Mouse (Mus musculus): Measurements from ENCODE around the gene Bst2. TPM values are rescaled to one million over a fixed set of nuclear protein-coding genes. Genes with fewer than 3 reads are reported as not detected.
A peak's percentile ranks its signal among the peaks of the same experiment; 100 is the strongest.

The Bst2 gene
- polyA plus RNA-seq, 1 experiment from 2014 or later: 23.4 TPM

DNA sequence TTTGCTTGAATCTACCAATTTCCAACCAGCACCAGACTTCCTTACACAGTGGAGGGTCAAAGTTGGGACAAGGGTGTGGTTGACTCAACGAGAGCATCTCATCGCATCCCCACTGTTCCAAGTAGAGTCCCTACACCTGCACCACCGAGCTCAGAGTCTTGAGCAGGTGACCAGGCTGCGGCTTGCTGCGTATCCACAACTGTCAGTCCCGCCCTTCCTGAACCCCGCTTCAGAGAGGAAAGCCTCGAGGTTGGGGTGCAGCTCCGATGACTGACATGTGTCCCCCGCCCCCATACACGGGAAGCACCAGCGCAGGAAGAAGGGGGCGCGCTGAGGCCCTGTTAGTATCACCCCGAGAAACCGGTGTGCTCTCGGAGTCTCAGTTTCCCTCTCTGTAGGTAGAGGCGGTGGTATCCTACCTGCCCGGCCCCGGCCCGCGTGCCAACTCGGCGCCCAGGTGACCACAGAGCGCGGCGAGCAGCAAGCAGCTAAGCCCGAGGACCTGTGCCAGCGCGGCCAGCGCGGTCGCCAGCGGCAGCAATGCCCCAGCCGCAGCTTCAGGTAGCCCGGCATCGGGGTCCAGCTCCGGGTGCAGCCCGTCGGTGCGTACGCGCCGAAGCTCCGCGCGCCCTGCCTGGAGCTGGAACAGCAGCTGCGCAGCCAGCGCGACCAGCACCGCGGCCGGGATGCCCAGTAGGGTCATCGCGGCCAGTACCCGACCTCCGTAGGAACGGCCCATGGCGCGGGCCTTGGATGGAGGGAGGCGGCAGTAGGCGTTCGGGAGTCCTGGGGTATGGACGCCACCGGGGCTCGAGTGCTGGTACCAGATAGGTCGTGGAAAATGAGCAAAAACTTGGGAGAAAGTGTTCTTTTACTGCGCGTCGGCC, 21.1 kb upstream of the Bst2 start, which contains the start of gene Tmem221:
Gene Tmem221, minus strand, starts transcription at position 801 of the 887 bp plus-strand sequence.
- 0 out of 2 replicates have a peak within 1 kb of the TSS, but pooled peaks have one; percentile 41 for H3K9ac ChIP-seq
- H3K4me1 ChIP-seq (replicated peaks): peaks cover 17% of the 10 kb centered on the region
- 4% methylated on average over 69 of the region's 70 CpGs for WGBS
- H3K9me3 ChIP-seq: no peaks in the 10 kb centered on the region
- H3K4me3 ChIP-seq: peak within 1 kb of the TSS; percentile 18
- no peaks in the 10 kb centered on the region for H3K36me3 ChIP-seq
- no peak within 1 kb of the TSS for H3K27ac ChIP-seq (replicated peaks)
- ATAC-seq (ENCODE audit: low read depth): no peak
- H3K4me2 ChIP-seq: peak within 1 kb of the TSS; percentile 47
- peaks cover 93% of the 10 kb centered on the region for H3K27me3 ChIP-seq

DNA sequence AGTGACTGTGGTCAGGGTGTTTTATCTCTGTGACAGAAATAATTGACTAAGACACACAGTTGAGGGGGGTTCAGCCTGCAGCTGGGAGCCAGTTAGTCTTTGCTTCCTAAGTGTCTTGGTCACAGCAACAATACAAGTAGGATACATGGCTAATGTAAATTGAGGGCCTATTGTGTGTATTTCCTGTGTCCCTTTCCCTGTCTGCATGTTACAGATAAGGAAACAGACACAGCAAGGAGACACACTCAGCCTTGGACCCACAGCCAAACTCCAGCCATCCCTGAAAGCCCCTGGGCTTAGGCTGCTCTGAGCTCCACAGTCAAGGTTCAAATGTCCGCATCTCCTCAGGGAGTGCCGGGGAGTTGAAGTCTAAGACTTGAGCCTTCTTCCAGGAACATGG, 17.4 kb upstream of the Bst2 start:
- ATAC-seq (ENCODE audit: low read depth): no peak

DNA sequence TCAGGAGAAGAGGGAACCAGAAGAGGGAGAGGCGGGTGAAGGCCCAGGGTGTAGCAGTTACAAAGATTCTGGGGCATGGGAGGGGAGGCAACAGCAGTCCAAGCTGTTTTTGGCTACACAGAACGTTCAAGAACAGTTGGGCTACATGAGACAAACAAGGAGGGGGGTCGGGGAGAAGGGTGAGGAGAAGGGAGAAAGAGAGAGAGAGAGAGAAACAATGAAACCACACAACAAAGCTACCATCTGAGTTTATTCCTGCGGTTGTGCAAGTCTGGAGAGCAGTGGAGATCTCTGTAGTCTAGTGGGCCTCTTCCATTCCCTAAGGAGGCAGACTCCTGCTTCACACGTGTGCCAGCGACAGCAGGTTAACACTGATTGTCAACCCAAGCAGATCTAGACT, 16.7 kb upstream of the Bst2 start:
- no peaks in the 10 kb centered on the region for H3K9me3 ChIP-seq
- no peak overlapping the region for H3K27ac ChIP-seq (replicated peaks)
- H3K4me1 ChIP-seq (replicated peaks): peaks cover 8% of the 10 kb centered on the region
- no peak overlapping the region for H3K4me3 ChIP-seq
- ATAC-seq (ENCODE audit: low read depth): no peak
- 72% methylated on average over 6 of the region's 6 CpGs for WGBS
- no peak overlapping the region for H3K4me2 ChIP-seq
- peaks cover 51% of the 10 kb centered on the region for H3K27me3 ChIP-seq
- H3K9ac ChIP-seq: no peak overlapping the region
- no peaks in the 10 kb centered on the region for H3K36me3 ChIP-seq

More for the DNA sequence above, 17.4 kb upstream of the Bst2 start:
- no peak overlapping the region for H3K27ac ChIP-seq (replicated peaks)
- H3K4me1 ChIP-seq (replicated peaks): peaks cover 9% of the 10 kb centered on the region
- peaks cover 57% of the 10 kb centered on the region for H3K27me3 ChIP-seq
- no peak overlapping the region for H3K4me3 ChIP-seq
- no peak overlapping the region for H3K9ac ChIP-seq
- H3K9me3 ChIP-seq: no peaks in the 10 kb centered on the region
- H3K36me3 ChIP-seq: no peaks in the 10 kb centered on the region
- WGBS: 94% methylated on average over 2 of the region's 2 CpGs
- no peak overlapping the region for H3K4me2 ChIP-seq

DNA sequence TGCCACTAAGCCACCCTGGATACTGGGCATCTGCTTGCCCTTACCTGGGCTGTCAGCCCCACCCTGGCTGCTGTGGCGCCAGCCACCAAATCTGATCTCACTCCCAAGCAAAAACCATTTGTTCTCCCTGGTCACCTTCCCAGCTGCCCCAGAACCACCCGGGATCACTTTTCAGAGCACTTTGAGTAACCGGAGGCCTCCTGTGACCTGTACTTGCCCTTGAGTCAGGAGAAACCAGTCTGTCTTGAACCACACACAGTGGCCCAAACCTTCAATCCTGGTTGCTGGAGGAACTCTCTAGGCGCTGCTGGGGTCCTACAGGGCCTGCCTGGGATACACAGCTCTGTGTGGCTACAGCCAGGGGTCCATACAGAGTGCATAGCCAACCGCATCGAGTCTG, 15.5 kb upstream of the Bst2 start:
- WGBS: 71% methylated on average over 6 of the region's 6 CpGs
- no peak for ATAC-seq (ENCODE audit: low read depth)
- H3K4me2 ChIP-seq: no peak overlapping the region
- no peak overlapping the region for H3K4me3 ChIP-seq
- peaks cover 10% of the 10 kb centered on the region for H3K36me3 ChIP-seq
- H3K27ac ChIP-seq (replicated peaks): no peak overlapping the region
- H3K27me3 ChIP-seq: peaks cover 38% of the 10 kb centered on the region
- H3K9me3 ChIP-seq: no peaks in the 10 kb centered on the region
- no peaks in the 10 kb centered on the region for H3K4me1 ChIP-seq (replicated peaks)
- no peak overlapping the region for H3K9ac ChIP-seq

DNA sequence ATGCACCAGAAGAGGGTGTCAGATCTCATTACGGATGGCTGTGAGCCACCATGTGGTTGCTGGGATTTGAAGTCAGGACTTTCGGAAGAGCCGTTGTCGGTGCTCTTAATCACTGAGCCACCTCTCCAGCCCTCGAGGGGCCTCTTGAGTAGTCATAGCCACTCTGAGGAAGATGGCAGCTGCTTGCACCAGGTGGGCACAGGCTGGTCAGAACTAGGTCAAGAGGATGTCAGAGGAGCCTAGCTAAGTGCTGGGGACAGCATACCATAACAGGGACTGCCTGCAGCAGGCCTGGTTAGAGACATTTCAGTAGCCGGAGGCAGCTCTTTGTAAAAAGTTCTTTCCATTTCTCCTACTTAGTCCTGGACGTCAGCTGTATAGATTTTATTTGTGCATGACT, 13.5 kb upstream of the Bst2 start:
- H3K4me3 ChIP-seq: no peak overlapping the region
- WGBS: 72% methylated on average over 7 of the region's 7 CpGs
- H3K9me3 ChIP-seq: no peaks in the 10 kb centered on the region
- no peak for ATAC-seq (ENCODE audit: low read depth)
- peaks cover 29% of the 10 kb centered on the region for H3K36me3 ChIP-seq
- H3K27ac ChIP-seq (replicated peaks): no peak overlapping the region
- H3K27me3 ChIP-seq: peaks cover 18% of the 10 kb centered on the region
- no peak overlapping the region for H3K4me2 ChIP-seq
- no peaks in the 10 kb centered on the region for H3K4me1 ChIP-seq (replicated peaks)
- H3K9ac ChIP-seq: no peak overlapping the region

DNA sequence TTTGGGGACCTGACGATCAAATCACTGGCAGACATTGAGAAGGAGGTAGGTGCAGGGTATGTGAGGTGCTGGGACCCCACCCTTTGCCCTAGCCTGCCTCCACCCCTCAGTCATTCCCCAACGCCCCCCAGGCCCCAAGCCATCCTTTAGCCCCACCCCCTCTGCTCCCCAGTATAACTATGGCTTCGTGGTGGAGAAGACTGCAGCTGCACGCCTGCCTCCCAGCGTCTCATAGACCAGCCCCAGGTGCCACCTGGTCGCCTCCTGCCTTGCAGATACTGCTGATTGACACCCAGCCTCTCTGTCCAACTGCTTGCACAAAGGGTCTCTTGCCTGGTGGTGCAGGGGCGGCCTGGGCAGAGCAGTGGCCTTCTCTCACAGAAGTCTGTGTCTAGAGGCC, 10.3 kb upstream of the Bst2 start:
- no peak overlapping the region for H3K4me3 ChIP-seq
- no peaks in the 10 kb centered on the region for H3K27me3 ChIP-seq
- H3K4me1 ChIP-seq (replicated peaks): peaks cover 11% of the 10 kb centered on the region
- no peaks in the 10 kb centered on the region for H3K9me3 ChIP-seq
- H3K9ac ChIP-seq: no peak overlapping the region
- 89% methylated on average over 7 of the region's 7 CpGs for WGBS
- ATAC-seq (ENCODE audit: low read depth): no peak
- H3K4me2 ChIP-seq: no peak overlapping the region
- H3K27ac ChIP-seq (replicated peaks): no peak overlapping the region
- peaks cover 36% of the 10 kb centered on the region for H3K36me3 ChIP-seq

DNA sequence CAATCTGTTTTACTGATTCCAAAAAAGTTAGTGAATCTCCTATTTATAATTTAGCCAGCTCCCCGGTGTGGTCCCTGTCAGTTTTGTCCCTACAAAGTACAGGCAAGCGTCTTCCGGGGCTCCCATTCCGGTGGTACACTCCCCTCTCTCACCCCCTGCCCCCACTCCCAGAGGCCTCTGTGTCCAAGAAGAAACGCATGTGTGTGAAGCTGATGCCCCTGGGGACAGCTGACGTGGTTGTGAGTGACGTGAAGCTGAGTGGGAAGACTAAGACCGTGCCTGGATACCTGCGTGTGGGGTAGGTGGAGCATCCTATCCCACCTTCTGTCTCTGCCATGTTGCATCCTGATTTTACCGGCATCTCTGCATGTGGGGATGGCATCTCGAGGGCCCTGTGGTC, 7.8 kb upstream of the Bst2 start:
- H3K9me3 ChIP-seq: no peaks in the 10 kb centered on the region
- no peak for ATAC-seq (ENCODE audit: low read depth)
- no peak overlapping the region for H3K4me3 ChIP-seq
- H3K36me3 ChIP-seq: peaks cover 36% of the 10 kb centered on the region
- 0 out of 2 replicates have a peak, but pooled peaks cover under 1% of the 10 kb centered on the region for H3K27me3 ChIP-seq
- WGBS: 91% methylated on average over 11 of the region's 11 CpGs
- peaks cover 11% of the 10 kb centered on the region for H3K4me1 ChIP-seq (replicated peaks)
- H3K4me2 ChIP-seq: no peak overlapping the region
- no peak overlapping the region for H3K27ac ChIP-seq (replicated peaks)
- no peak overlapping the region for H3K9ac ChIP-seq

DNA sequence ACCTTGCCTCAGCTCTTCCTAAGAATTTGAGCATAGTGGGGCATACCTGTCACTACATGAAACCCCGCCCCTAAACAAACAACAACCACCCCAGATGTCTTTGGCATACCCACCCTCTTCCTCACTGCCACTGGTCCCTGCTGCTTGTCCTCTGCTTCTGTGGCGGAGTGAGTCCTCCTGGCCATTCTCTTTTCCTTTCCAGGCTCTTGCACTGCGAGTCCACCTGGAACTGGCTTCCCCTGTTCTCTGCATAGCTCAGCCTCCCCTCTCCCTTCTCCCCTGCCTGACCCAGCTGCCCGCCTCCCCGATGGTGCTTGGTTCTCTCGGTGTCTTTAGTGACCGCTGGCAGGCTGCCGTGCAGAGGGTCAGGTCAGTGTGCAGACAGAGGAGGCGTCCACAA, 6.5 kb upstream of the Bst2 start:
- H3K9me3 ChIP-seq: no peaks in the 10 kb centered on the region
- peaks cover 11% of the 10 kb centered on the region for H3K4me1 ChIP-seq (replicated peaks)
- no peak for ATAC-seq (ENCODE audit: low read depth)
- no peak overlapping the region for H3K27ac ChIP-seq (replicated peaks)
- H3K9ac ChIP-seq: peak overlapping the region; percentile 86
- peaks cover 34% of the 10 kb centered on the region for H3K36me3 ChIP-seq
- 87% methylated on average over 9 of the region's 9 CpGs for WGBS
- peak overlapping the region; percentile 90 for H3K4me2 ChIP-seq
- peak overlapping the region; percentile 80 for H3K4me3 ChIP-seq
- H3K27me3 ChIP-seq: peaks cover 4% of the 10 kb centered on the region; the same call in 1 of the 2 replicates

DNA sequence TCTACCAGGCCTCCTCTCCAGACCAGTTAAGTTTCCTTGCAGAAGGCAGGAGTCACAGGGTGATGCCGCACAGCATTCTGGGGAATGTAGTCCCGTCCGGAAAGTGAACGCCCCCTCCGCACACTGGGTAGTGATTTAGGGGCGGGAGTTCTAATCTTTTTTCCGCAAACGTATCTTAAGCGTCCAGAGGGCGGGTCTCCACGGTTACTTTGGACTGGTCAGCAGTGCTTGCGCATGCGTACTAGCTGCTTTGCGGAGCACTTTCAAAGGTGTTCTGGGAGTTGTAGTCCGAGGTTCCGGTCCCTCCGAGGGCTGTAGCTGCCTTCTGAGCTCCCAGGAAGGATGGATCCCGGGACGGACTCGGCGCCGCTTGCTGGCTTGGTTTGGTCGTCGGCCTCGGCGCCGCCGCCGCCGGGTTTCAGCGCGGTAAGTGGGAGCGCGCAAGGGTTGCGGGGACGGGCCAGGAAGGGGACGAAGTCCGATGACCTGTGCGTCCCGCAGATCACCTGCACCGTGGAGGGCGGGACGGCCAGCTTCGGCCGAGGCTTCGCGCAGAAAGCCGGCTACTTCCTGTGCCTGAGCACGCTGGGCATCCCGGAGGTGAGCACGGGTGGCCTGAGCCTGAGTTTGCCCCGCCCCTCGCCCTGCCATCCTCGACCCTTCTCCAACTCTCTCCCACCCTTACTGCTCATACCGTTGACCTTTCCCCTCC, 5.5 kb upstream of the Bst2 start, which contains the start of gene Mvb12a:
Gene Mvb12a, plus strand, starts transcription at position 291 of the 712 bp plus-strand sequence.
- Histone ChIP-seq H3K4me1 (replicated peaks) (peaks cover 11% of the 10 kb centered on the region), H3K9ac (peak within 1 kb of the TSS; percentile 86), H3K4me2 (peak within 1 kb of the TSS; percentile 90), H3K27ac (replicated peaks) (peak within 1 kb of the TSS; percentile 43; the same call in 1 of the 2 replicates), H3K4me3 (peak within 1 kb of the TSS; percentile 80), H3K36me3 (peaks cover 26% of the 10 kb centered on the region), H3K9me3 (no peaks in the 10 kb centered on the region), H3K27me3 (peaks cover 10% of the 10 kb centered on the region)
- under 1% methylated on average over 54 of the region's 55 CpGs for WGBS
- ATAC-seq (ENCODE audit: low read depth): peak; percentile 96

DNA sequence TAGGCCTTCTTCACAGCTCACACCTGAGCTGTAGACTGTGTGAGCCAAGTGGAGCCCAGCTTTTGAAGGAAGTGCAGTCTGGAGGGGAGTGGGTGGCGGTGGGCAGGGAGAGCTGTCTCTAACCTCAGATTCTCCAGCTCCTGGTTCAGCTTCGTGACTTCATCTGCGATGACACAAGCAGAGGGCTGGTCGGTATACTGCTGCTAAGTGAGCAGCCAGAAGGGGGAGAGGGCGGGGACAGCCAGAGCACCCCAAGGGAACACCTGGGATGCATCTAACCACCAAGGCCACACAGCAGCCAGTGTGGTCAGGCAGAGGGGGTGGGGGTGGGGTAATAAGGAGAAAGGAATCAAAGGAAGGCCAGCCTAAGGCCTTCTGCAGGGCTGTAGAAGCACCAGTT, 1.6 kb downstream of the Bst2 start:
- H3K9ac ChIP-seq: no peak overlapping the region
- WGBS: 70% methylated on average over 5 of the region's 5 CpGs
- ATAC-seq (ENCODE audit: low read depth): no peak
- no peak overlapping the region for H3K27ac ChIP-seq (replicated peaks)
- no peaks in the 10 kb centered on the region for H3K36me3 ChIP-seq
- H3K27me3 ChIP-seq: peaks cover 37% of the 10 kb centered on the region
- H3K4me3 ChIP-seq: no peak overlapping the region
- H3K4me1 ChIP-seq (replicated peaks): peaks cover 9% of the 10 kb centered on the region
- no peak overlapping the region for H3K4me2 ChIP-seq
- H3K9me3 ChIP-seq: no peaks in the 10 kb centered on the region

DNA sequence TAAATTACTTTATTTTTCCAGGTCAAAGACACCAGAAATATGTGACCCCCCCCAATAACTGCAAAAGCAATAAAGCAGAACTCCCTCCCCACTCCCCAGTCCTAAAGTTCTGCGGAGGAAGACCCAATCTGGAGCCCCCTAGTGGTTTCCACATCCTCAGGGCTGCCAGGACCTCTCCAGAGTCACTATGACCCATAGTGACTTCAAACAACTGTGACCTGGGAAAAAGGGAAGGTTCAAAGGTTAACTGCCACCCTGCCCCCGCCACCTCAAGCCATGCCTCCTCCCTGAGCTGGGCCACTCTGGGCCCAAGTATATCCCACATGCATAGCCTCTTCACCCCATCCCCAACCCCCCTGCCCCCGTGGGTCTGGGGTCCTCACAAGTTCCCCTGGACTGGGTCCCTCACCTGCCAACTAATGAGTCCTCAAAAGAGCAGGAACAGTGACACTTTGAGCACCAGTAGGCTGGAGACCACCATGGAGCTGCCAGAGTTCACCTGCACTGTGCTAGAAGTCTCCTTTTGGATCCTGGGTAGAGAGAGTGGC, 2.9 kb downstream of the Bst2 start:
- Histone ChIP-seq H3K27ac (replicated peaks) (no peak overlapping the region), H3K27me3 (peaks cover 33% of the 10 kb centered on the region), H3K9ac (no peak overlapping the region), H3K4me3 (no peak overlapping the region), H3K4me1 (replicated peaks) (peaks cover 9% of the 10 kb centered on the region), H3K4me2 (no peak overlapping the region), H3K36me3 (no peaks in the 10 kb centered on the region), H3K9me3 (no peaks in the 10 kb centered on the region)
- ATAC-seq (ENCODE audit: low read depth): no peak
- WGBS: 32% methylated on average over 3 of the region's 3 CpGs
